Mouse (Mus musculus): Measurements from ENCODE around the gene Art5. TPM values are rescaled to one million over a fixed set of nuclear protein-coding genes. Genes with fewer than 3 reads are reported as not detected.

Art5 gene
- total RNA-seq (2021) = not detected
- long read RNA-seq, experiment 1 = 0 reads
- long read RNA-seq, experiment 2 = 0 reads

- DNase-seq (ENCODE audit: low spot score in 2 of 2) = no peak
- Histone ChIP-seq H3K27ac (no peak within 1 kb of the TSS), H3K4me3 (no peak within 1 kb of the TSS)
- no peak for TF ChIP-seq CTCF (conservative IDR thresholded peaks at IDR 0.05)
Observed at GRCm38 (mm10) chr7:102109171-102109570, at the start of gene Art5. Art5 (minus strand) TSS chr7:102109489.

GRCm38 (mm10) chr7:102153691-102154090, 44.4 kb upstream of the Art5 start:
- no peak for DNase-seq (ENCODE audit: low spot score in 2 of 2)
- Histone ChIP-seq H3K4me3 (no peak overlapping the region), H3K27ac (no peak overlapping the region)
- TF ChIP-seq CTCF (conservative IDR thresholded peaks at IDR 0.05) = no peak

- Histone ChIP-seq H3K27ac (no peak overlapping the region), H3K4me3 (no peak overlapping the region)
- DNase-seq (ENCODE audit: low spot score in 2 of 2) = no peak
- TF ChIP-seq CTCF (conservative IDR thresholded peaks at IDR 0.05) = no peak
Observed at GRCm38 (mm10) chr7:102137898-102138297, 28.6 kb upstream of the Art5 start.

GRCm38 (mm10) chr7:102137464-102137863, 28.2 kb upstream of the Art5 start:
- Histone ChIP-seq H3K4me3 (no peak overlapping the region), H3K27ac (no peak overlapping the region)
- no peak for DNase-seq (ENCODE audit: low spot score in 2 of 2)
- peak; percentile 77 for TF ChIP-seq CTCF (conservative IDR thresholded peaks at IDR 0.05)

GRCm38 (mm10) chr7:102132395-102132794, 23.1 kb upstream of the Art5 start:
- Histone ChIP-seq H3K4me3 (no peak overlapping the region), H3K27ac (no peak overlapping the region)
- no peak for TF ChIP-seq CTCF (conservative IDR thresholded peaks at IDR 0.05)
- DNase-seq (ENCODE audit: low spot score in 2 of 2) = no peak

- Histone ChIP-seq H3K27ac (no peak overlapping the region), H3K4me3 (no peak overlapping the region)
- no peak for DNase-seq (ENCODE audit: low spot score in 2 of 2)
- no peak for TF ChIP-seq CTCF (conservative IDR thresholded peaks at IDR 0.05)
Observed at GRCm38 (mm10) chr7:102120326-102120725, 11.0 kb upstream of the Art5 start.

- no peak for TF ChIP-seq CTCF (conservative IDR thresholded peaks at IDR 0.05)
- no peak for DNase-seq (ENCODE audit: low spot score in 2 of 2)
- no peak overlapping the region for H3K4me3 ChIP-seq
Observed at GRCm38 (mm10) chr7:102117382-102117781, 8.1 kb upstream of the Art5 start.

GRCm38 (mm10) chr7:102116579-102117331, 7.5 kb upstream of the Art5 start, which contains the start of gene Chrna10:
Chrna10 (minus strand) TSS chr7:102116828.
- no peak for DNase-seq (ENCODE audit: low spot score in 2 of 2)
- no peak for TF ChIP-seq CTCF (conservative IDR thresholded peaks at IDR 0.05)
- Histone ChIP-seq H3K27ac (no peak within 1 kb of the TSS), H3K4me3 (no peak within 1 kb of the TSS)

More at GRCm38 (mm10) chr7:102117382-102117781, 8.1 kb upstream of the Art5 start:
- no peak overlapping the region for H3K27ac ChIP-seq

- no peak for DNase-seq (ENCODE audit: low spot score in 2 of 2)
- Histone ChIP-seq H3K27ac (no peak overlapping the region), H3K4me3 (no peak overlapping the region)
- no peak for TF ChIP-seq CTCF (conservative IDR thresholded peaks at IDR 0.05)
Observed at GRCm38 (mm10) chr7:102113151-102113729, 4.0 kb upstream of the Art5 start.

GRCm38 (mm10) chr7:102109746-102110145, 457 bp upstream of the Art5 start:
- H3K4me3 ChIP-seq = no peak overlapping the region
- DNase-seq (ENCODE audit: low spot score in 2 of 2) = no peak
- no peak for TF ChIP-seq CTCF (conservative IDR thresholded peaks at IDR 0.05)
- H3K27ac ChIP-seq = no peak overlapping the region

- no peak overlapping the region for H3K27ac ChIP-seq
- TF ChIP-seq CTCF (conservative IDR thresholded peaks at IDR 0.05) = no peak
- H3K4me3 ChIP-seq = no peak overlapping the region
- DNase-seq (ENCODE audit: low spot score in 2 of 2) = no peak
Observed at GRCm38 (mm10) chr7:102108206-102108605, 1.1 kb downstream of the Art5 start.

- H3K27ac ChIP-seq = no peak overlapping the region
- TF ChIP-seq CTCF (conservative IDR thresholded peaks at IDR 0.05) = 0 out of 2 replicates have a peak, but pooled peaks have one; percentile 15
- H3K4me3 ChIP-seq = peak overlapping the region; percentile 39
- DNase-seq (ENCODE audit: low spot score in 2 of 2) = no peak
Observed at GRCm38 (mm10) chr7:102106700-102107141, 2.6 kb downstream of the Art5 start.

GRCm38 (mm10) chr7:102104126-102104525, 5.2 kb downstream of the Art5 start:
- no peak for DNase-seq (ENCODE audit: low spot score in 2 of 2)
- no peak overlapping the region for H3K27ac ChIP-seq
- no peak overlapping the region for H3K4me3 ChIP-seq
- no peak for TF ChIP-seq CTCF (conservative IDR thresholded peaks at IDR 0.05)

- H3K4me3 ChIP-seq = no peak overlapping the region
- TF ChIP-seq CTCF (conservative IDR thresholded peaks at IDR 0.05) = no peak
- DNase-seq (ENCODE audit: low spot score in 2 of 2) = no peak
- H3K27ac ChIP-seq = no peak overlapping the region
Observed at GRCm38 (mm10) chr7:102103555-102103954, 5.7 kb downstream of the Art5 start.
